In the genomic region with DNA sequence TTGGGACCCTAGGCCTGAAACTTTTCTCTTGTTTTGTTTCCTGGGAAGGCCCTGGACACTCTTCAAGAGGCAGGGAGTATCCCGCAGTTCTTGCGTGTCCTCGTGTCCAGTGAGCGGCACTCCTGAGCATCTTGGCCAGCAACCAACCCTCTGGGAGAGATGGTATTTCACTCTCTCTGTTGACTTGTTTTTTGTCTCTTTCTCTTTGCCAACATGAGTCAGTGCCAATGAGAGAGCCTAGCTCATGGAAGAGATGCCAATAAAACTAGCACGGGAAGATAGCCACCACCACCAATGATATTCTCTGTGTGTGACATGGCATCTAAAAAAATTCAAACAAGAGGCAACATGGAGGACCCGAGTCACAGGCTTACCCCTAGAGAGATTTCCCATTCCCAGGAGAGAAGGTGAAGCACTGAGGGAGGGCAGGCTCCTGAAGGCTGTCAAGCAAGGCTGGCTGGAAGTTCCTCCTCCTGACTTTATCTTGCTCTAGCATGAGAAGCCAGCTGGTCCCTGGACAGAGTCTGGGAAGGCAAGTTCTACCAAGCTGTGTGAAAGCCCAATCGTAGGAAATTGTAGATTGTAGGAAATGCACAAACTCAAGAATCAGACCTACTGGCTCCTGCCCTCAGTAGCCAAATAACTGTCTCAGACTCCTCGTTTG, we compare ENCODE assay signal across 12 mouse cellular contexts. TPM values are rescaled to one million over a fixed set of nuclear protein-coding genes. Genes with fewer than 3 reads are reported as not detected.
DNase-seq lines count a peak whose midpoint lies in the region; ATAC-seq and TF ChIP-seq lines count a peak whose summit lies in the region.
"Had no signal": no experiment of that assay in that cellular context is flagged by ENCODE, and none has a peak within 500 bp of the region (broad histone marks: within the 10 kb centered on the region; RNA-seq: fewer than 3 reads in every experiment).

No protein-coding gene starts in this region.

- H3K27ac ChIP-seq in kidney, embryonic 15.5 days: no peak overlapping the region
- H3K27ac ChIP-seq in gastrocnemius, adult 2 months: peak overlapping the region; percentile 10; the same call in 1 of the 2 replicates
- H3K27ac ChIP-seq in hindbrain, embryonic 10.5 days: no peak overlapping the region
- H3K27ac ChIP-seq: hindbrain, embryonic 13.5 days; lung, embryonic 15.5 days; neural tube, embryonic 12.5 days; stomach, embryonic 15.5 days had no signal

- no peak overlapping the region for H3K9ac ChIP-seq in kidney, embryonic 15.5 days
- H3K9ac ChIP-seq: hindbrain, embryonic 13.5 days; lung, embryonic 15.5 days; neural tube, embryonic 12.5 days; stomach, embryonic 15.5 days had no signal

- ATAC-seq in kidney, embryonic 15.5 days (replicated peaks; ENCODE audit: low FRiP score): no peak
- ATAC-seq in CD4-positive, CD25-positive, alpha-beta regulatory T cell, adult 4 months: no peak

- intact Hi-C loops in gastrocnemius, adult 2 months (cut with DNase I): no loop called here

- no peaks in the 10 kb centered on the region for H3K9me3 ChIP-seq in kidney, embryonic 15.5 days (replicated peaks)
- no peaks in the 10 kb centered on the region for H3K9me3 ChIP-seq in hindbrain, embryonic 10.5 days
- H3K9me3 ChIP-seq: hindbrain, embryonic 13.5 days; lung, embryonic 15.5 days; neural tube, embryonic 12.5 days; stomach, embryonic 15.5 days had no signal

- H3K27me3 ChIP-seq in kidney, embryonic 15.5 days: no peaks in the 10 kb centered on the region
- H3K27me3 ChIP-seq in hindbrain, embryonic 10.5 days (ENCODE audit: insufficient read depth, poor library complexity, severe bottlenecking): no peaks in the 10 kb centered on the region
- H3K27me3 ChIP-seq: hindbrain, embryonic 13.5 days; lung, embryonic 15.5 days; neural tube, embryonic 12.5 days; stomach, embryonic 15.5 days had no signal

- H3K4me2 ChIP-seq in kidney, embryonic 15.5 days: no peak overlapping the region
- H3K4me2 ChIP-seq: hindbrain, embryonic 13.5 days; lung, embryonic 15.5 days; neural tube, embryonic 12.5 days; stomach, embryonic 15.5 days had no signal

- peak; percentile 25 for DNase-seq in kidney, adult 18-20 months
- peak; percentile 54 for DNase-seq in 3134 (ENCODE audit: extremely low read depth, insufficient read length, low spot score)
- peak; percentile 57 for DNase-seq in adrenal gland, postnatal 14 days
- DNase-seq in gastrocnemius, adult 2 months: peak; percentile 69
- no peak for DNase-seq in ovary, adult 18-20 months (ENCODE audit: low spot score)
- DNase-seq in hindbrain, embryonic 10.5 days (ENCODE audit: low spot score): no peak

- WGBS in kidney, embryonic 15.5 days: 66% methylated on average over 8 of the region's 8 CpGs
- 86% methylated on average over 8 of the region's 8 CpGs for WGBS in hindbrain, embryonic 10.5 days

- peak; percentile 15; the same call in 1 of the 2 replicates for TF ChIP-seq CTCF in gastrocnemius, adult 2 months (IDR thresholded peaks at IDR 0.05)

- no peak overlapping the region for H3K4me3 ChIP-seq in kidney, embryonic 15.5 days (replicated peaks)
- 0 out of 2 replicates have a peak overlapping the region, but pooled peaks have one; percentile 16 for H3K4me3 ChIP-seq in gastrocnemius, adult 2 months
- no peak overlapping the region for H3K4me3 ChIP-seq in hindbrain, embryonic 10.5 days
- H3K4me3 ChIP-seq: hindbrain, embryonic 13.5 days; lung, embryonic 15.5 days; neural tube, embryonic 12.5 days; stomach, embryonic 15.5 days had no signal

- no peaks in the 10 kb centered on the region for H3K36me3 ChIP-seq in kidney, embryonic 15.5 days
- H3K36me3 ChIP-seq in hindbrain, embryonic 10.5 days: no peaks in the 10 kb centered on the region
- H3K36me3 ChIP-seq: hindbrain, embryonic 13.5 days; lung, embryonic 15.5 days; neural tube, embryonic 12.5 days; stomach, embryonic 15.5 days had no signal

- peaks cover 10% of the 10 kb centered on the region for H3K4me1 ChIP-seq in kidney, embryonic 15.5 days
- 0 out of 2 replicates have a peak, but pooled peaks cover 4% of the 10 kb centered on the region for H3K4me1 ChIP-seq in hindbrain, embryonic 10.5 days (replicated peaks)
- H3K4me1 ChIP-seq: hindbrain, embryonic 13.5 days; neural tube, embryonic 12.5 days; stomach, embryonic 15.5 days had no signal

RNA-seq across cellular contexts. Expression of gene Atp1b1, which starts 35.0 kb away (rescaled TPM):
- polyA plus RNA-seq in kidney, embryonic 15.5 days (2015; fragmentation: Nextera tagmentation; extraction: Ambion mirVana): 163 and 179 TPM in 2 replicates
- 90.2 and 91.6 TPM in 2 replicates for total RNA-seq in adrenal gland, postnatal 14 days (2021)
- 100 to 1,000 TPM; 115 to 262 TPM for total RNA-seq in gastrocnemius, adult 2 months (2021)
- 1 to 10 TPM; 3.4 to 4.1 TPM for polyA plus RNA-seq in CD4-positive, CD25-positive, alpha-beta regulatory T cell, adult 4 months (2017; shearing (Covaris generic))
- 19.0 and 25.9 TPM in 2 replicates for polyA plus RNA-seq in hindbrain, embryonic 10.5 days (2016; fragmentation: Nextera tagmentation; extraction: Ambion mirVana)

Comparison
In these comparisons a context has a peak if more than half of its experiments do, and no peak if none do; other contexts are left out.
1. DNase-seq: peak in kidney, adult 18-20 months (single experiment), 3134 (single experiment), adrenal gland, postnatal 14 days (single experiment) and gastrocnemius, adult 2 months (single experiment); none in ovary, adult 18-20 months (single experiment) and hindbrain, embryonic 10.5 days (single experiment).